Mouse (Mus musculus) myocyte (in vitro differentiated cells): ENCODE results near the gene Usp9x. TPM values are rescaled to one million over a fixed set of nuclear protein-coding genes. Genes with fewer than 3 reads are reported as not detected.

Experiments used
- H3K27me3 ChIP-seq: one replicate; pipeline ENCODE4 v1.6.1; 2011; ENCODE audit not compliant: control insufficient read depth, insufficient read depth, insufficient read length
- H3K36me3 ChIP-seq: one replicate; pipeline ENCODE4 v1.6.1; 2011; ENCODE audit not compliant: control insufficient read depth, insufficient read depth
- H3K4me2 ChIP-seq: one replicate; pipeline ENCODE4 v1.6.1; 2011; ENCODE audit warnings: low read depth, control low read depth
- H3K4me3 ChIP-seq: one replicate; pipeline ENCODE4 v1.5.1; 2011; ENCODE audit warnings: mild to moderate bottlenecking, control low read depth, moderate library complexity
- H3K79me2 ChIP-seq: one replicate; pipeline ENCODE4 v1.6.1; 2011; ENCODE audit not compliant: control insufficient read depth, insufficient read depth
- H3ac ChIP-seq: one replicate; pipeline ENCODE4 v1.6.1; 2011; ENCODE audit not compliant: control insufficient read depth, insufficient read length
- CEBPB ChIP-seq: IDR thresholded peaks from 2 replicates; pipeline ENCODE4 v1.6.1; 2011; ENCODE audit warnings: mild to moderate bottlenecking, moderate library complexity; ENCODE audit not compliant: poor library complexity, insufficient read depth, severe bottlenecking
- E2F4 ChIP-seq: IDR thresholded peaks from one replicate; pipeline ENCODE4 v1.6.1; 2011; ENCODE audit warnings: mild to moderate bottlenecking, control low read depth, moderate library complexity; ENCODE audit not compliant: insufficient read depth
- MAX ChIP-seq: IDR thresholded peaks from one replicate; pipeline ENCODE4 v1.6.1; 2011; ENCODE audit warnings: low read depth, mild to moderate bottlenecking, control low read depth
- MYOD1 ChIP-seq, 3 experiments: IDR thresholded peaks; one replicate each; pipeline ENCODE4 v1.6.1; 2011; ENCODE audit warnings: control low read depth in 2 of 3, low read depth in 2 of 3, mild to moderate bottlenecking in 2 of 3, moderate library complexity in 1 of 3; ENCODE audit not compliant: insufficient read length in 2 of 3, control insufficient read depth in 1 of 3
- MYOG ChIP-seq, 3 experiments: IDR thresholded peaks; one replicate each; pipeline ENCODE4 v1.6.1; 2011; ENCODE audit warnings: control low read depth in 2 of 3, low read depth in 2 of 3, mild to moderate bottlenecking in 2 of 3; ENCODE audit not compliant: insufficient read length in 2 of 3, control insufficient read depth in 1 of 3, insufficient read depth in 1 of 3
- POLR2A ChIP-seq: IDR thresholded peaks from one replicate; pipeline ENCODE4 v1.6.1; 2011; ENCODE audit warnings: low read depth, mild to moderate bottlenecking, control low read depth, moderate library complexity; ENCODE audit not compliant: insufficient read length
- POLR2AphosphoS2 ChIP-seq: IDR thresholded peaks from one replicate; pipeline ENCODE4 v1.6.1; 2011; ENCODE audit warnings: low read depth, control low read depth; ENCODE audit not compliant: insufficient read length
- REST ChIP-seq: IDR thresholded peaks from one replicate; pipeline ENCODE4 v1.6.1; 2011; ENCODE audit warnings: mild to moderate bottlenecking, control low read depth, moderate library complexity; ENCODE audit not compliant: insufficient read depth, insufficient read length
- SRF ChIP-seq: IDR thresholded peaks from one replicate; pipeline ENCODE4 v1.6.1; 2011; ENCODE audit warnings: low read depth; ENCODE audit not compliant: control insufficient read depth, insufficient read length
- TCF12 ChIP-seq: IDR thresholded peaks from one replicate; pipeline ENCODE4 v1.6.1; 2011; ENCODE audit warnings: mild to moderate bottlenecking, control low read depth; ENCODE audit not compliant: poor library complexity, insufficient read depth, severe bottlenecking
- TCF3 ChIP-seq: IDR thresholded peaks from one replicate; pipeline ENCODE4 v1.6.1; 2011; ENCODE audit warnings: low read depth, control low read depth; ENCODE audit not compliant: insufficient read length
- USF1 ChIP-seq: IDR thresholded peaks from one replicate; pipeline ENCODE4 v1.6.1; 2011; ENCODE audit warnings: low read depth, mild to moderate bottlenecking, control low read depth, moderate library complexity
- polyA plus RNA-seq: library from polyadenylated mRNA; unstranded; fragments of >200 nt; fragmentation: generic; extraction: Trizol; gene quantifications from one replicate; pipeline ENCODE4 v1.2.1, GENCODE M21; 2012; ENCODE audit warnings: missing spikeins

Usp9x gene
- polyA plus RNA-seq, 1 experiment, result 18.9 TPM

DNA sequence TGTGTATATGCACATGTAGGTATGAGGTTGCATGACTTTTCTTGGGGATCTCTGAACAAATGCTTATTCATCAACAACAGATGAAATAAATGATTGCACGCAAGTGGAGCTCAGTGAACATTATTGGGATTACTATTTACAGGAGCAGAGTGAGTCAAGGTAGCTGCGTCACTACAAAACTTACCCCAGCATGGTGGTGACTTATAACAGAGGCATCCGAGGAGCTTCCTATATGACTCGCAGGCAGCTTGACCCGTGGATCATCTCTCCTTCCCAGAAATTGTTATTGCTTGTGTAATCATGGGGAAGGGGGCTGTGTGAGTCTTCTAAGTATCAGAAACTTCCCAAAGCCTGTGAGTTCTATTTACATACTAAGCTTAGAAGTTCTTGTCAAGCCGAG is 41.3 kb upstream of the Usp9x start:
- no peak overlapping the region for H3K4me2 ChIP-seq
- H3K79me2 ChIP-seq, result no peaks in the 10 kb centered on the region
- H3K4me3 ChIP-seq, result no peak overlapping the region
- H3K27me3 ChIP-seq, result no peaks in the 10 kb centered on the region
- no peak overlapping the region for H3ac ChIP-seq
- TF ChIP-seq CEBPB, result no peak
- TF ChIP-seq POLR2A, result no peak
- no peak for TF ChIP-seq USF1
- TF ChIP-seq TCF3, result no peak
- no peak for TF ChIP-seq REST
- no peak for TF ChIP-seq POLR2AphosphoS2
- no peak for TF ChIP-seq E2F4
- no peaks in the 10 kb centered on the region for H3K36me3 ChIP-seq

DNA sequence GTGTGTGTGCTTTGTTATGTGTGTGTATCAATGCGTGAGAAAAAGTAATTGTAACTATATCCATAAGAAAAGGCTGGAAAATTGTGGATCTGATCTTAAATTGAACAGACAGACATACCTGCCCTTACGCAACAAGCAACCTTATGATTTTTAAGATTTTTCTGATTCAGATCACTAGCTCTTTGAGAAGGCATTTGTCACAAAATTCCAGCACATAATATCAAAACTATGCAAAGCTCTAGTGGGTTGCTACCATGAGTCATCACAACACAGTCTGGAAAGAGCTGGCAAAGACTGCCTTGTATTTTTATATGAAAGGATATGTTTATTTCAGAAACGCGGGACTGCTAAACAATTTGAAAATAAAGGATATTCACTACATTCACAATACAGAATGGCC is 34.2 kb upstream of the Usp9x start:
- Histone ChIP-seq H3K27me3 (no peaks in the 10 kb centered on the region), H3K79me2 (no peaks in the 10 kb centered on the region), H3K4me2 (peak overlapping the region; percentile 36), H3ac (no peak overlapping the region), H3K4me3 (no peak overlapping the region), H3K36me3 (no peaks in the 10 kb centered on the region)
- TF ChIP-seq MAX, result no peak
- 0 out of 2 replicates have a peak, but pooled peaks have one; percentile 15 for TF ChIP-seq CEBPB

DNA sequence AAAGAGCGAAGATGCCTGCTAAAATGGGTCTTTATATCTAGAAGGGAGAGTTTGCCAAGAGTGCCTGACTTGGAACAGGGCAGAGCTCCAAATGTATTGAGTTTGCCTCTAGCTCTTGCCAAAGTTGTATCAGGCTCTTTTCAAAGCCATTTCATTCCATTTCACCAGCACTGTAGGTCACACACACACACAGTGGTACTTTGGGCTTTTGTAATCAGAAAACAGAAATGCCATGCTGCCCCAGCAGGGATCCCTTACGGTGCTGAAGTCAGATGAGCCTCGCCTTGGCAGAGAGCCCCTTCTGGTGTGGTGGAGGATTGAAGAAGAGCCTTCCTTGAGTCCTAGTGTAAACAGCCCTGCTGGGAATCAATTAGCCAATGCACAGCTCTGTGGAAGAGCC is 32.1 kb upstream of the Usp9x start:
- Histone ChIP-seq H3ac (no peak overlapping the region), H3K36me3 (no peaks in the 10 kb centered on the region), H3K4me3 (no peak overlapping the region), H3K4me2 (no peak overlapping the region), H3K79me2 (no peaks in the 10 kb centered on the region), H3K27me3 (no peaks in the 10 kb centered on the region)
- TF ChIP-seq POLR2AphosphoS2 (no peak), USF1 (no peak), TCF12 (no peak), TCF3 (no peak), REST (no peak), MYOG (IDR thresholded peaks at IDR 0.05; ENCODE audit: control insufficient read depth in 1 of 3, insufficient read depth in 1 of 3, insufficient read length in 2 of 3, low read depth in 2 of 3) (no peak), MYOD1 (IDR thresholded peaks at IDR 0.05; ENCODE audit: control insufficient read depth in 1 of 3, insufficient read length in 2 of 3, low read depth in 2 of 3) (no peak), POLR2A (no peak), CEBPB (no peak), E2F4 (no peak), SRF (no peak), MAX (no peak)

DNA sequence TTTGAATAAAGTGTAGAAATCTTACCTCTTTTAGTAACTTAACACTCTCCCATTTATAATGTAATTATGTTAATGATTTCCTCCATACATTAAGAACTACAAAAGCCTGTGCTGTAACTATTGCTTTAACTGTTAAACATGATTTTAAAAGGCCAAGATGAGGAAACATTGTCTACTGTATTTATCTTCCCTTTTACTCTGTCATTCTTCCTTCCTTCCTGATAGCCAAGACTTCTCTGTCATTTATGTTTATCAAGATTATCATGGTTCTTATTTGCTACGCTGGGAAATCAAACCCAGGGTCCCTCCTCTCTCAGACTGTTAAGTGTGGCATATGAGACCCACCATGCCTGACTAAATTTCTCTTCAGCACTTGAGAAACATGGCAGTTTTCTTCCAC is 30.9 kb upstream of the Usp9x start:
- Histone ChIP-seq H3K4me2 (no peak overlapping the region), H3K79me2 (no peaks in the 10 kb centered on the region)
- TF ChIP-seq TCF3 (no peak), REST (no peak), SRF (no peak), MAX (no peak), TCF12 (no peak)

DNA sequence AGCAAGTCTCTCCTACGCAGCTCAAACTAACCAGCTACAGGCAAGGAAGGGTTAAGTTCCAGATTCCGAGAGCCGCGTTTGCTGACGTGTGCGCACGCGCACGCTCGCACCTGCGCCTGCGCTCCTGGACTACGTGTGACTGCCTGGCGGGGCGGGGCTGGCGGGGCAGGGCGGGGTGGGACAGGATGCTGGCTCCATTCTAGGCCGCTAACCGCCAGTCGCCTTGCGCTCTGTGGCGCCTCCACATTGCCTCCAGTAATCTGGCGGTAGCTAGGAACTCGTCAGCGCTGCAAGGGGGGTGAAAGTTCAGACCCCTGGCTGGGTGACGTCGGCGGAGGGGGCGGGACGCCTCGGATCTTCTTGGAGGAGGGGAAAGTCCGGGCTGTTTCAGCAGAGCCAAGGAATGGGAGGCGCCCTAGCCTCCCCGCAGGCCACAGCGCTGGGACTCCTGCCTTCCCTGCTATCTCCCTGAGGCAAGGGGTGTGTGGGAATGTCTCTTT is 29.6 kb upstream of the Usp9x start:
- H3ac ChIP-seq, result no peak overlapping the region
- no peaks in the 10 kb centered on the region for H3K27me3 ChIP-seq
- H3K4me2 ChIP-seq, result peak overlapping the region; percentile 73
- no peaks in the 10 kb centered on the region for H3K36me3 ChIP-seq
- peak overlapping the region; percentile 37 for H3K4me3 ChIP-seq
- no peaks in the 10 kb centered on the region for H3K79me2 ChIP-seq
- peak in 1 of 3 experiments; percentile 37 for TF ChIP-seq MYOD1 (IDR thresholded peaks at IDR 0.05; ENCODE audit: control insufficient read depth in 1 of 3, insufficient read length in 2 of 3, low read depth in 2 of 3)
- peak; percentile 76 for TF ChIP-seq POLR2AphosphoS2
- no peak for TF ChIP-seq SRF
- peak; percentile 72 for TF ChIP-seq POLR2A
- no peak for TF ChIP-seq REST
- TF ChIP-seq TCF3, result no peak
- TF ChIP-seq MAX, result no peak
- no peak for TF ChIP-seq USF1
- TF ChIP-seq MYOG (IDR thresholded peaks at IDR 0.05; ENCODE audit: control insufficient read depth in 1 of 3, insufficient read depth in 1 of 3, insufficient read length in 2 of 3, low read depth in 2 of 3), result no peak

More for the DNA sequence above, 30.9 kb upstream of the Usp9x start:
- Histone ChIP-seq H3ac (no peak overlapping the region), H3K4me3 (no peak overlapping the region), H3K36me3 (no peaks in the 10 kb centered on the region), H3K27me3 (no peaks in the 10 kb centered on the region)
